Mouse (Mus musculus): Measurements from ENCODE around the gene Olfr1309.
"Not testable (repeated sequence)": the region's sequence is repeated elsewhere in the genome, so short reads cannot be mapped to it uniquely, and the experiment has no call there.

The Olfr1309 gene

GRCm38 (mm10) chr2:111990181-111990580 lies at the start of gene Olfr1309:
Gene Olfr1309 (minus strand): TSS chr2:111990281.
- no peak for DNase-seq (ENCODE audit: extremely low read depth, low read depth)

- DNase-seq (ENCODE audit: extremely low read depth, low read depth): not testable (repeated sequence)
Observed at GRCm38 (mm10) chr2:112026971-112027370, 36.9 kb upstream of the Olfr1309 start.

GRCm38 (mm10) chr2:112024312-112024711 lies 34.2 kb upstream of the Olfr1309 start, which contains the start of gene Olfr1311:
Gene Olfr1311 (minus strand): TSS chr2:112024412.
- DNase-seq (ENCODE audit: extremely low read depth, low read depth): no peak

- no peak for DNase-seq (ENCODE audit: extremely low read depth, low read depth)
Observed at GRCm38 (mm10) chr2:112014900-112015299, 24.8 kb upstream of the Olfr1309 start.

- no peak for DNase-seq (ENCODE audit: extremely low read depth, low read depth)
Observed at GRCm38 (mm10) chr2:112012608-112013007, 22.5 kb upstream of the Olfr1309 start, which contains the start of gene Olfr1310. Gene Olfr1310 (minus strand): TSS chr2:112012708.

- no peak for DNase-seq (ENCODE audit: extremely low read depth, low read depth)
Observed at GRCm38 (mm10) chr2:111964844-111965243, 25.2 kb downstream of the Olfr1309 start, which contains the start of gene Olfr1308. Gene Olfr1308 (minus strand): TSS chr2:111964944.

- DNase-seq (ENCODE audit: extremely low read depth, low read depth): no peak
Observed at GRCm38 (mm10) chr2:111949340-111949739, 40.7 kb downstream of the Olfr1309 start, which contains the start of gene Olfr1307. Gene Olfr1307 (minus strand): TSS chr2:111949440.

All from MEL-GATA-1-ER (cell line).